Mouse (Mus musculus) heart, embryonic 14.5 days (tissue): ENCODE results near the gene 1700001L19Rik. TPM values are rescaled to one million over a fixed set of nuclear protein-coding genes. Genes with fewer than 3 reads are reported as not detected.

ENCODE experiments used
- ATAC-seq: fragments of 200-750 bp; cut with Nextera tagmentation; 2 replicates; pipeline ENCODE4 v1.8.0; 2017; ENCODE audit warnings: low read depth, moderate TSS enrichment; ENCODE audit not compliant: insufficient number of reproducible peaks, insufficient read depth, low FRiP score
- H3K27ac ChIP-seq, 2 experiments: fragments of 200-500 bp in 1 of 2; fragments of 300-500 bp in 1 of 2; sonication (generic) in 1 of 2; replicated peaks in 1 of 2; 2 replicates each; pipeline ENCODE4 v1.5.1; 2012 to 2014; ENCODE audit warnings: low read depth in 2 of 2, low read length in 2 of 2, control low read depth in 1 of 2, mild to moderate bottlenecking in 1 of 2, mixed read lengths in 1 of 2; ENCODE audit not compliant: control insufficient read depth in 1 of 2, insufficient read depth in 1 of 2
- H3K27me3 ChIP-seq: fragments of 300-500 bp; sonication (generic); 2 replicates; pipeline ENCODE4 v1.6.1; 2014; ENCODE audit warnings: mild to moderate bottlenecking, low read length, control low read depth; ENCODE audit not compliant: control insufficient read depth, insufficient read depth
- H3K36me3 ChIP-seq: fragments of 300-500 bp; sonication (generic); 2 replicates; pipeline ENCODE4 v1.6.1; 2014; ENCODE audit warnings: mild to moderate bottlenecking, control low read depth, low read length, mixed read lengths; ENCODE audit not compliant: control insufficient read depth, insufficient read depth
- H3K4me1 ChIP-seq, 2 experiments: fragments of 200-500 bp in 1 of 2; fragments of 300-500 bp in 1 of 2; sonication (generic) in 1 of 2; 2 replicates each; pipeline ENCODE4 v1.6.1; 2012 to 2014; ENCODE audit warnings: low read length in 2 of 2, control low read depth in 1 of 2, mixed read lengths in 1 of 2; ENCODE audit not compliant: control insufficient read depth in 2 of 2, insufficient read depth in 2 of 2
- H3K4me2 ChIP-seq: fragments of 300-500 bp; sonication (generic); 2 replicates; pipeline ENCODE4 v1.6.1; 2014; ENCODE audit warnings: mild to moderate bottlenecking, low read length
- H3K4me3 ChIP-seq, 2 experiments: fragments of 200-500 bp in 1 of 2; fragments of 300-500 bp in 1 of 2; sonication (generic) in 1 of 2; 2 replicates each; pipeline ENCODE4 v1.5.1; 2012 to 2014; ENCODE audit warnings: low read length in 2 of 2, mild to moderate bottlenecking in 2 of 2, control low read depth in 1 of 2, low read depth in 1 of 2, moderate library complexity in 1 of 2; ENCODE audit not compliant: control insufficient read depth in 1 of 2, insufficient read depth in 1 of 2
- H3K9ac ChIP-seq: fragments of 300-500 bp; sonication (generic); 2 replicates; pipeline ENCODE4 v1.6.1; 2014; ENCODE audit warnings: mild to moderate bottlenecking, low read length
- H3K9me3 ChIP-seq: fragments of 300-500 bp; sonication (generic); 2 replicates; pipeline ENCODE4 v1.6.1; 2016; ENCODE audit warnings: low read length, control low read depth; ENCODE audit not compliant: control insufficient read depth
- WGBS: fragments of 180-500 bp; shearing (Covaris S2); extraction: QIAGEN DNeasy Blood & Tissue Kit; methylation state at CpG from one replicate; pipeline ENCODE4 v1.1.7; 2014; 5-methylcytosine and 5-hydroxymethylcytosine counted together
- polyA plus RNA-seq: library from polyadenylated mRNA; unstranded; fragments of >200 nt; fragmentation: Nextera tagmentation; extraction: Ambion mirVana; gene quantifications from 2 replicates; pipeline ENCODE4 v1.2.1, GENCODE M21; 2014

The 1700001L19Rik gene
- polyA plus RNA-seq, 1 experiment from 2014 or later: 0.28 TPM

- H3K36me3 ChIP-seq: peaks cover 99% of the 10 kb centered on the region
- H3K27ac ChIP-seq: no peak overlapping the region
- no peak overlapping the region for H3K9ac ChIP-seq
- H3K27me3 ChIP-seq: no peaks in the 10 kb centered on the region
- H3K4me1 ChIP-seq: peaks cover 0 to 6% of the 10 kb centered on the region in 2 experiments; a peak in 1 of 4 replicates
- H3K9me3 ChIP-seq: no peaks in the 10 kb centered on the region
- H3K4me3 ChIP-seq: no peak overlapping the region
- ATAC-seq: no peak
- no peak overlapping the region for H3K4me2 ChIP-seq
Measured at GRCm38 (mm10) chr13:68588352-68588751, 8.9 kb upstream of the 1700001L19Rik start.

DNA sequence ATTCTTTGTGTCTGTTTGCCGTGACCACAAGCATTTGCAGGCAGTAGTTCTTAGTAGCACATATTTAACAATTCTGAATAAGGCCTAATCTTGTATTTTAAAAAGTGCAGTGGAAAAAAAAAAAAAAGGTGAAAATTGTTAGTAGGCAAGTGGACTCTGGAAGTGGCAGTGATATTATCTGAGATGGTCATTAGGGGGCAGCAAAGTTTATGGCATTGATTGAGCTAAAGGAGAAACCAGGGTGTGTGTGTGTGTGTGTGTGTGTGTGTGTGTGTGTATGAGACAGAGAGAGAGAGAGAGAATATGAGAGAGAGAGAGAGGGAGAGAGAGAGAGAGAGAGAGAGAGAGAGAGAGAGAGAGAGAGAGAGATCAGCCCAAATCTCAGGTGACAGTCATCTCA is 3.4 kb upstream of the 1700001L19Rik start:
- H3K27ac ChIP-seq: no peak overlapping the region
- H3K36me3 ChIP-seq: peaks cover 45% of the 10 kb centered on the region
- H3K9me3 ChIP-seq: no peaks in the 10 kb centered on the region
- H3K4me1 ChIP-seq: no peaks in the 10 kb centered on the region
- H3K4me3 ChIP-seq: no peak overlapping the region
- 70% methylated on average over 1 of the region's 1 CpGs for WGBS
- ATAC-seq: no peak
- no peak overlapping the region for H3K9ac ChIP-seq
- no peak overlapping the region for H3K4me2 ChIP-seq
- H3K27me3 ChIP-seq: no peaks in the 10 kb centered on the region

- no peak overlapping the region for H3K4me3 ChIP-seq
- H3K36me3 ChIP-seq: peaks cover 6% of the 10 kb centered on the region
- no peak overlapping the region for H3K9ac ChIP-seq
- H3K4me2 ChIP-seq: peak overlapping the region; percentile 31; the same call in 1 of the 2 replicates
- WGBS: 13% methylated on average over 13 of the region's 13 CpGs
- H3K9me3 ChIP-seq: no peaks in the 10 kb centered on the region
- no peak for ATAC-seq
- H3K27me3 ChIP-seq: no peaks in the 10 kb centered on the region
- peaks cover 4 to 8% of the 10 kb centered on the region in 2 experiments; a peak in 2 of 4 replicates for H3K4me1 ChIP-seq
- H3K27ac ChIP-seq: no peak overlapping the region
Measured at GRCm38 (mm10) chr13:68597667-68598066, 446 bp downstream of the 1700001L19Rik start.

DNA sequence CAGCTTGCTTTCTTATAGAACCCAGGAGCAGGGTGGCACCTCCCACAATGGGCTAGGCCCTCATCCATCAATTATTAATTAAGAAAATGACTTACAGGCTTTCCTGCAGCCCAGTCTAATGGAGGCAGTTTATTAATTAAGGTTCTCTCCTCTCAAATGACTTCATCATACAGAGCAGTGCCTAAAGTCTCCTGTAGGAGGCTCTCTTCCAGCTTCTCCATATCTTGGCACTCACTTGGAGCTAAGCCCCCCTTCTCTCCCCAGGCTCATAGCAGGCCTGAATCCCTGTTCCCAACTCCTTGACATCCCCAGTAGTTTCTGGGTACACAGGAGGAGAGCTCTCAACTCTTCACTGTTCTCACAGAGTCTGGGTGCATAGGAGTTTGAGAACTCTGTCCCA is 1.7 kb downstream of the 1700001L19Rik start:
- no peak overlapping the region for H3K9ac ChIP-seq
- peaks cover 4 to 8% of the 10 kb centered on the region in 2 experiments; a peak in 2 of 4 replicates for H3K4me1 ChIP-seq
- no peaks in the 10 kb centered on the region for H3K36me3 ChIP-seq
- H3K9me3 ChIP-seq: no peaks in the 10 kb centered on the region
- H3K27ac ChIP-seq: no peak overlapping the region
- no peaks in the 10 kb centered on the region for H3K27me3 ChIP-seq
- H3K4me3 ChIP-seq: no peak overlapping the region
- ATAC-seq: no peak
- H3K4me2 ChIP-seq: no peak overlapping the region

GRCm38 (mm10) chr13:68601184-68601583 is 4.0 kb downstream of the 1700001L19Rik start:
- Histone ChIP-seq H3K27ac (no peak overlapping the region), H3K9me3 (no peaks in the 10 kb centered on the region), H3K4me3 (no peak overlapping the region), H3K27me3 (no peaks in the 10 kb centered on the region), H3K4me2 (0 out of 2 replicates have a peak overlapping the region, but pooled peaks have one; percentile 3), H3K36me3 (no peaks in the 10 kb centered on the region), H3K4me1 (peaks cover 6 to 11% of the 10 kb centered on the region in 2 experiments), H3K9ac (no peak overlapping the region)
- WGBS: 26% methylated on average over 6 of the region's 6 CpGs
- no peak for ATAC-seq

GRCm38 (mm10) chr13:68603085-68603484 is 5.9 kb downstream of the 1700001L19Rik start:
- Histone ChIP-seq H3K9me3 (no peaks in the 10 kb centered on the region), H3K9ac (no peak overlapping the region), H3K36me3 (no peaks in the 10 kb centered on the region), H3K4me2 (no peak overlapping the region), H3K27ac (no peak overlapping the region), H3K4me1 (peaks cover 6 to 11% of the 10 kb centered on the region in 2 experiments), H3K4me3 (no peak overlapping the region), H3K27me3 (no peaks in the 10 kb centered on the region)
- WGBS: 69% methylated on average over 6 of the region's 6 CpGs
- no peak for ATAC-seq

- H3K27ac ChIP-seq: no peak overlapping the region
- ATAC-seq: peak; percentile 64
- H3K4me3 ChIP-seq: peak overlapping the region; percentile 23 to 30
- peak overlapping the region; percentile 62 for H3K4me2 ChIP-seq
- H3K9me3 ChIP-seq: no peaks in the 10 kb centered on the region
- peak overlapping the region; percentile 16; the same call in 1 of the 2 replicates for H3K9ac ChIP-seq
- H3K27me3 ChIP-seq: no peaks in the 10 kb centered on the region
- no peaks in the 10 kb centered on the region for H3K36me3 ChIP-seq
- H3K4me1 ChIP-seq: peaks cover 6 to 11% of the 10 kb centered on the region in 2 experiments
- 9% methylated on average over 9 of the region's 11 CpGs for WGBS
Measured at GRCm38 (mm10) chr13:68605689-68606126, 8.5 kb downstream of the 1700001L19Rik start.
